Comparison of ENCODE assay signal across 8 mouse cellular contexts in genomic region chr9:44417892-44418363, GRCm38 (mm10). TPM values are rescaled to one million over a fixed set of nuclear protein-coding genes. Genes with fewer than 3 reads are reported as not detected.
DNase-seq lines count a peak whose midpoint lies in the region; ATAC-seq and TF ChIP-seq lines count a peak whose summit lies in the region.

No protein-coding gene starts in this region.

- peak; percentile 76 for ATAC-seq in Patski
- peak; percentile 89 for ATAC-seq in hindbrain, embryonic 13.5 days (ENCODE audit: low FRiP score)

- peak overlapping the region; percentile 84 for H3K27ac ChIP-seq in hindbrain, embryonic 13.5 days

- in situ Hi-C loops in Patski (cut with MboI; ENCODE audit: low pct_unique_long_range_greater_than_20kb) = no loop called here

- H3K4me1 ChIP-seq in hindbrain, embryonic 13.5 days (replicated peaks) = peaks cover 18% of the 10 kb centered on the region

- POLR2A ChIA-PET in Patski (lab: Charles Lee) = interaction anchor here (0.7 to 1.6 kb wide), 2 partner anchors 9 to 18 kb away, joined by 4 to 11 read pairs; partner anchors contain the start of gene Trappc4

- peak; percentile 81 for TF ChIP-seq CTCF in Patski (IDR thresholded peaks at IDR 0.05)

- peak overlapping the region; percentile 96 for H3K9ac ChIP-seq in hindbrain, embryonic 13.5 days

- H3K27me3 ChIP-seq in Patski = no peaks in the 10 kb centered on the region
- no peaks in the 10 kb centered on the region for H3K27me3 ChIP-seq in hindbrain, embryonic 13.5 days

- H3K36me3 ChIP-seq in hindbrain, embryonic 13.5 days = peaks cover 17% of the 10 kb centered on the region

- peak overlapping the region; percentile 90 for H3K4me2 ChIP-seq in hindbrain, embryonic 13.5 days

- CTCF ChIA-PET in Patski (lab: Charles Lee) = interaction anchor here (1.1 to 2.1 kb wide), 3 partner anchors 10 to 268 kb away, joined by 3 to 9 read pairs (median 6); partner anchors contain the start of genes Bcl9l and Trappc4

- under 1% methylated on average over 38 of the region's 38 CpGs for WGBS in hindbrain, embryonic 13.5 days

- H3K4me3 ChIP-seq in hindbrain, embryonic 13.5 days = peak overlapping the region; percentile 81

- no peaks in the 10 kb centered on the region for H3K9me3 ChIP-seq in hindbrain, embryonic 13.5 days

- peak; percentile 35 for DNase-seq in Patski (ENCODE audit: low read depth, low spot score)
- DNase-seq in cerebellum, postnatal 14 days = peak; percentile 97 to 98
- DNase-seq in frontal cortex, postnatal 14 days (ENCODE audit: low spot score in 2 of 2) = peak; percentile 89 to 90
- DNase-seq in layer of hippocampus, postnatal 14 days (ENCODE audit: low spot score in 2 of 2) = peak; percentile 95 to 96
- DNase-seq in lung, postnatal 10 days = peak; percentile 96
- peak; percentile 94 for DNase-seq in ovary, postnatal 14 days (ENCODE audit: low spot score)
- peak; percentile 82 to 91 for DNase-seq in thymus, postnatal 10 days (ENCODE audit: low spot score in 2 of 2)

RNA-seq across cellular contexts. Expression of gene Ccdc84, which starts 0.4 kb away (rescaled TPM):
- 30.5 TPM for polyA plus RNA-seq in Patski (2021)
- 28.2 and 32.9 TPM in 2 replicates for polyA plus RNA-seq in hindbrain, embryonic 13.5 days (2015; fragmentation: Nextera tagmentation; extraction: Ambion mirVana)
- total RNA-seq in layer of hippocampus, postnatal 14 days (2021) = 10 to 100 TPM; 19.6 to 24.1 TPM

RNA-seq across cellular contexts. Expression of gene Trappc4, which starts 10.5 kb away (rescaled TPM):
- polyA plus RNA-seq in Patski (2021) = 66.3 TPM
- polyA plus RNA-seq in hindbrain, embryonic 13.5 days (2015; fragmentation: Nextera tagmentation; extraction: Ambion mirVana) = 342 and 355 TPM in 2 replicates
- 10 to 100 TPM; 67.9 to 73.9 TPM for total RNA-seq in layer of hippocampus, postnatal 14 days (2021)

RNA-seq across cellular contexts. Expression of gene Rps25, which starts 11.0 kb away (rescaled TPM):
- 764 TPM for polyA plus RNA-seq in Patski (2021)
- polyA plus RNA-seq in hindbrain, embryonic 13.5 days (2015; fragmentation: Nextera tagmentation; extraction: Ambion mirVana) = 1,260 and 1,282 TPM in 2 replicates
- 100 to 1,000 TPM; 593 to 617 TPM for total RNA-seq in layer of hippocampus, postnatal 14 days (2021)

RNA-seq across cellular contexts. Expression of gene Slc37a4, which starts 21.3 kb away (rescaled TPM):
- polyA plus RNA-seq in Patski (2021) = 28.7 TPM
- polyA plus RNA-seq in hindbrain, embryonic 13.5 days (2015; fragmentation: Nextera tagmentation; extraction: Ambion mirVana) = 64.7 and 65.9 TPM in 2 replicates
- total RNA-seq in layer of hippocampus, postnatal 14 days (2021) = 10 to 100 TPM; 39.8 to 41.0 TPM

RNA-seq across cellular contexts. Expression of gene Foxr1, which starts 23.0 kb away (rescaled TPM):
- polyA plus RNA-seq in Patski (2021) = not detected
- polyA plus RNA-seq in hindbrain, embryonic 13.5 days (2015; fragmentation: Nextera tagmentation; extraction: Ambion mirVana) = not detected in 2 replicates
- not detected for total RNA-seq in layer of hippocampus, postnatal 14 days (2021)

Comparison
In these comparisons a context has a peak if more than half of its experiments do, and no peak if none do; other contexts are left out.
1. Peak in every context shown above with its lines: DNase-seq, ATAC-seq, H3K4me3 ChIP-seq and H3K27ac ChIP-seq.
2. DNase-seq: peak in every context shown above with its lines; median percentile 98 in cerebellum, postnatal 14 days; 96 in lung, postnatal 10 days; 96 in layer of hippocampus, postnatal 14 days; 94 in ovary, postnatal 14 days; 90 in frontal cortex, postnatal 14 days; 86 in thymus, postnatal 10 days; 35 in Patski.